ENCODE assay signal across 17 mouse cellular contexts in the genomic region with DNA sequence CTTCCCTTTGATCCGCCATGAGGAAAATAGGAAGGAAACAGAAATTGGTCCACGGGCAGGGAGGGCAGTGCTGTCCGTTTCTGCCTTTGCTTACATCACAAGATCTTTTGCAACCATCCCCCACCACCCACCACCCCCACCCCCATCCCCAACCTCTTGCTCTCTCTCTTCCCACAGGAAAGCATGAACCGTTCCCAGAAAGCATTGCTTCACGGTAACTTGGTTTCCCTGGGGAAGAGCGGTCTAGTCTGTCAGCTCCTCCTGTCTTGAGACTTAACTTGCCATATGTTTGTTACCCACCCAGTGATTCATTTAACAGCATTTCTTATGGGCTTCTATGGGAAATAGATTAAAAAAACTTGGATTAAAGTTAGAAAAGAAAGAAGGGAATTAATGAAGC.
"Had no signal": no experiment of that assay in that cellular context is flagged by ENCODE, and none has a peak within 500 bp of the region (broad histone marks: within the 10 kb centered on the region; RNA-seq: fewer than 3 reads in every experiment).

No protein-coding gene starts in this region.

- H3K4me2 ChIP-seq: lung, embryonic 15.5 days; midbrain, embryonic 12.5 days; neural tube, embryonic 12.5 days; stomach, embryonic 15.5 days had no signal

- H3K4me1 ChIP-seq: lung, embryonic 15.5 days; midbrain, embryonic 12.5 days had no signal

- H3K27me3 ChIP-seq: lung, embryonic 15.5 days; midbrain, embryonic 12.5 days; neural tube, embryonic 12.5 days; stomach, embryonic 15.5 days had no signal

- H3K4me3 ChIP-seq: lung, embryonic 15.5 days; megakaryocyte, embryonic 14.5 days; midbrain, embryonic 12.5 days; neural tube, embryonic 12.5 days; stomach, embryonic 15.5 days had no signal

- ATAC-seq: liver, postnatal 0 days; lung, postnatal 0 days had no signal

- H3K9me3 ChIP-seq: lung, embryonic 15.5 days; megakaryocyte, embryonic 14.5 days; midbrain, embryonic 12.5 days; neural tube, embryonic 12.5 days; stomach, embryonic 15.5 days had no signal

- DNase-seq: liver, postnatal 0 days; lung, adult 2 months; lung, postnatal 14 days; lung, postnatal 36 days; midbrain, embryonic 14.5 days; right cerebral cortex, postnatal 14 days; thymus, adult 2 months; thymus, postnatal 25 days; thymus, postnatal 4 days had no signal

- H3K36me3 ChIP-seq: lung, embryonic 15.5 days; midbrain, embryonic 12.5 days; neural tube, embryonic 12.5 days; stomach, embryonic 15.5 days had no signal

- H3K9ac ChIP-seq: liver, postnatal 0 days; lung, embryonic 15.5 days; midbrain, embryonic 12.5 days; neural tube, embryonic 12.5 days; stomach, embryonic 15.5 days had no signal

- H3K27ac ChIP-seq: lung, embryonic 15.5 days; macrophage; midbrain, embryonic 12.5 days; neural tube, embryonic 12.5 days; stomach, embryonic 15.5 days; stomach, postnatal 0 days had no signal
